Mouse (Mus musculus): ENCODE results near the gene Pgk2. TPM values are rescaled to one million over a fixed set of nuclear protein-coding genes. Genes with fewer than 3 reads are reported as not detected.
"Not testable (repeated sequence)": the region's sequence is repeated elsewhere in the genome, so short reads cannot be mapped to it uniquely, and the experiment has no call there.

The Pgk2 gene
- not detected in 2 replicates for polyA plus RNA-seq (2011; ENCODE audit: insufficient read depth, insufficient read length, low replicate concordance, missing spikeins)

GRCm38 (mm10) chr17:40208540-40208939, at the start of gene Pgk2:
Gene Pgk2 (minus strand): TSS chr17:40208640.
- TF ChIP-seq CTCF (IDR thresholded peaks at IDR 0.05; ENCODE audit: control insufficient read depth, insufficient read depth, low read length), result no peak
- no peak for TF ChIP-seq POLR2A (IDR thresholded peaks at IDR 0.05; ENCODE audit: borderline replicate concordance, control insufficient read depth, low read depth, low read length)
- H3K4me1 ChIP-seq (ENCODE audit: control insufficient read depth, insufficient read depth, low read length), result no peaks in the 10 kb centered on the region
- 71% methylated on average over 4 of the region's 4 CpGs for WGBS

GRCm38 (mm10) chr17:40252487-40252886, 44.0 kb upstream of the Pgk2 start:
- Histone ChIP-seq H3K4me1 (ENCODE audit: control insufficient read depth, insufficient read depth, low read length) (no peaks in the 10 kb centered on the region), H3K4me3 (replicated peaks; ENCODE audit: control insufficient read depth, low read depth, low read length) (no peak overlapping the region), H3K27ac (ENCODE audit: control insufficient read depth, insufficient read depth, low read depth, low read length, poor library complexity) (no peak overlapping the region)
- 18% methylated on average over 1 of the region's 1 CpGs for WGBS
- TF ChIP-seq CTCF (IDR thresholded peaks at IDR 0.05; ENCODE audit: control insufficient read depth, insufficient read depth, low read length) (no peak), POLR2A (IDR thresholded peaks at IDR 0.05; ENCODE audit: borderline replicate concordance, control insufficient read depth, low read depth, low read length) (no peak)

More at GRCm38 (mm10) chr17:40208540-40208939, at the start of gene Pgk2:
- Histone ChIP-seq H3K4me3 (replicated peaks; ENCODE audit: control insufficient read depth, low read depth, low read length) (no peak within 1 kb of the TSS), H3K27ac (ENCODE audit: control insufficient read depth, insufficient read depth, low read depth, low read length, poor library complexity) (no peak within 1 kb of the TSS)

DNA sequence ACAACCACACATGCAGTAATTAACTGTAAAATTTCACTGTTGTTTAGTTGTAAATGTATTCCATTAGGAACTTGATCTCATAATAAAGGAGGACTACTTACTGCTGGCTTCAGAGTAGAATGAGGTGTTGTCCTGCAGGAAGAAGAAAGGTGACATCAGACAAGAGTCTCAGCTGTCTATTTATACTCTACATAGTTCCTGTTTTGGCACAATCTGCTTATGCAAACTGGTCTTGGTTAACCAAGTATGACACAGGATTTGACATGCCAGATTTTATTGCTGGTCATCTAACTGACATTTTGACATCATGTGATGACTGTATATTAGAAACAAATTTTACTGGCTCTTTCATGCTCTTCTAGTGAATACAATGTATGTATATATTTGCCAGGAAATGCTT, 33.7 kb upstream of the Pgk2 start, which contains the start of gene Crisp3:
Gene Crisp3, minus strand, starts transcription at position 154 of the 400 bp plus-strand sequence.
- no peak within 1 kb of the TSS for H3K27ac ChIP-seq (ENCODE audit: control insufficient read depth, insufficient read depth, low read depth, low read length, poor library complexity)
- H3K4me3 ChIP-seq (replicated peaks; ENCODE audit: control insufficient read depth, low read depth, low read length), result no peak within 1 kb of the TSS
- no peaks in the 10 kb centered on the region for H3K4me1 ChIP-seq (ENCODE audit: control insufficient read depth, insufficient read depth, low read length)
- no peak for TF ChIP-seq POLR2A (IDR thresholded peaks at IDR 0.05; ENCODE audit: borderline replicate concordance, control insufficient read depth, low read depth, low read length)
- TF ChIP-seq CTCF (IDR thresholded peaks at IDR 0.05; ENCODE audit: control insufficient read depth, insufficient read depth, low read length), result no peak

DNA sequence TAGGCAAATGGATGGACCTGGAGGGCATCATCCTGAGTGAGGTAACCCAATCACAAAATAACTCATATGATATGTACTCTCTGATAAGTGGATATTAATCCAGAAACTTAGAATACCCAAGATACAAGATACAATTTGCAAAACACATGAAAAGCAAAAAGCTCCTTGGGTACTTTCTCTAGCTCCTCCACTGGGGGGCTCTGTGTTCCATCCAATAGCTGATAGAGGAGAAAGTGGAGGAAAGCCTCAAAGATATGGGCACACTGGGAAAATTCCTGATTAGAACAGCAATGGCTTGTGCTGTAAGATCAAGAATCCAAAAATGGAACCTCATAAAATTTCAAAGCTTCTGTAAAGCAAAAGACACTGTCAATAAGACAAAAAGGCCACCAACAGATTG, 6.6 kb downstream of the Pgk2 start:
- H3K4me1 ChIP-seq (ENCODE audit: control insufficient read depth, insufficient read depth, low read length); H3K27ac ChIP-seq (ENCODE audit: control insufficient read depth, insufficient read depth, low read depth, low read length, poor library complexity); H3K4me3 ChIP-seq (replicated peaks; ENCODE audit: control insufficient read depth, low read depth, low read length): not testable (repeated sequence)

DNA sequence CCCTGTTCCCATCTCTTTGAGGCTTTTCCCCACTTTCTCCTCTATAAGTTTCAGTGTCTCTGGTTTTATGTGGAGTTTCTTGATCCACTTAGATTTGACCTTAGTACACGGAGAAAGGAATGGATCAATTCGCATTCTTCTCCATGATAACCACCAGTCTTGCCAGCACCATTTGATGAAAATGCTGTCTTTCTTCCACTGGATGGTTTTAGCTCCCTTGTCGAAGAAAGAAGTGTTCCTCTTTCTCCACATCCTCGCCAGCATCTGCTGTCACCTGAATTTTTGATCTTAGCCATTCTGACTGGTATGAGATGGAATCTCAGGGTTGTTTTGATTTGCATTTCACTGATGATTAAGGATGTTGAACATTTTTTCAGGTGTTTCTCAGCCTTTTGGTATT, 18.2 kb downstream of the Pgk2 start:
- H3K4me1 ChIP-seq (ENCODE audit: control insufficient read depth, insufficient read depth, low read length); H3K27ac ChIP-seq (ENCODE audit: control insufficient read depth, insufficient read depth, low read depth, low read length, poor library complexity); H3K4me3 ChIP-seq (replicated peaks; ENCODE audit: control insufficient read depth, low read depth, low read length): not testable (repeated sequence)
- 75% methylated on average over 4 of the region's 4 CpGs for WGBS

DNA sequence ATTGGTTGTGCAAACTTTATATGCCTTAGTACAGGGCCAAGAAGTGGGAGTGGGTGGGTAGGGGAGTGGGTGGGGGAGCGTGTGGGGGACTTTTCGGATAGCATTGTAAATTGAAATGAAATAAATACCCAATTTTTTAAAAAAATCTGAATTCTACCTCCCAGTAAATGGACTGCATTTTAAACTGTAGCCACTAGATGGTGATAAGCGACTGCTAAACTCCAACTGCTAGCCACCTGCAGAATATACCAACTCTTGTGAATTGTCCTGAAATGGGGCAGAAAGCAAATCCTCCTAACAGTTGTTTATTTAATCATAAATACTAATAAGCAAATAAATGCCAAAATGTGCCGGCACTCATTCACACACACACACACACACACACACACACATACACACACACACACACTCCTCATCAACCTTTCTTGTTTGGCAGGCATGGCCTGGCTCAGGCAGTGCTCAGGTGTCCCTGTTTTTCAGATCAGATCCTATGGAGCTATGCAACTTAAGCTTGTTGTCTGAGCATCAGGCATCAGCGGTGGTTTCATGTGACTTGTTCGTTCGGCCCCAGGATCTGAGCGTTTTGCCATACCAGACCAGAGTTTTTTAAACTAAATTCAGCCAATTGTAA, 50.6 kb downstream of the Pgk2 start:
- H3K4me1 ChIP-seq (ENCODE audit: control insufficient read depth, insufficient read depth, low read length); H3K27ac ChIP-seq (ENCODE audit: control insufficient read depth, insufficient read depth, low read depth, low read length, poor library complexity); H3K4me3 ChIP-seq (replicated peaks; ENCODE audit: control insufficient read depth, low read depth, low read length): not testable (repeated sequence)
- 43% methylated on average over 8 of the region's 8 CpGs for WGBS

Other genes with a start within 250 kb of the Pgk2 start
- not detected in 2 replicates for gene AC192777.2, start 113.2 kb downstream of the Pgk2 start, polyA plus RNA-seq (2011; ENCODE audit: insufficient read depth, insufficient read length, low replicate concordance, missing spikeins)
- not detected in 2 replicates for gene Crisp3, start 33.6 kb upstream of the Pgk2 start, polyA plus RNA-seq (2011; ENCODE audit: insufficient read depth, insufficient read length, low replicate concordance, missing spikeins)
- 1.1 TPM in 1 of 2 replicates, not detected in the other for gene Crisp1, start 110.6 kb upstream of the Pgk2 start, polyA plus RNA-seq (2011; ENCODE audit: insufficient read depth, insufficient read length, low replicate concordance, missing spikeins)

All from bone marrow, adult 2 months (tissue).